Mouse (Mus musculus) left cerebral cortex, adult 18-20 months (tissue): ENCODE measurements around the gene Ppa2. TPM values are rescaled to one million over a fixed set of nuclear protein-coding genes. Genes with fewer than 3 reads are reported as not detected.

Experiments used
- DNase-seq, 2 experiments: peaks; one replicate each; pipeline ENCODE4 v3.0.0; 2021 to 2022; ENCODE audit warnings: low spot score in 2 of 2, mixed read lengths in 1 of 2
- total RNA-seq, 2 experiments: library from RNA; stranded (reverse); gene quantifications; 2 replicates each; pipeline ENCODE4 v1.2.3; 2021

Gene Ppa2
- total RNA-seq, 2 experiments from 2014 or later = 50.7 to 51.8 TPM

- no peak for DNase-seq
Observed at GRCm38 (mm10) chr3:133384164-133384708, 74.3 kb downstream of the Ppa2 start.

DNA sequence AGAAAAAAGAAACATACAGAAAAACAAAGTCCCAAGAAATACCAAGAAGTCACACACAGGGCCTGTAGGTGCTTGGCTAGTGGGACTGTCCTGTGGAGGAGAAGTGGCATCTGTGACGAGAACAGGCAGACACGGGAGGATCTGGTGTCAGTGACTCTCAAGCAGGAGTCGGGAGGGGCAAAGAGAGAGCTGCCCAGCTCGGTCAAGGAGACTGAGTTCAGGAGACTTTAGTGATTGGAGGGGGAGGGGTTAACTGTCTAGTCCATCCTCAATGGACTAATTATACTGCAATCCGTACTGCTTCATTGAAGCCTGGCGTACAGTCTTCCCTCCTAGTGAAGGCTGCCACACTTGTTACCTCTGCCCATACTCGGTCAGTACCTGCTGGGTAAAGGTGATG, 77.4 kb downstream of the Ppa2 start:
- DNase-seq = no peak

- no peak for DNase-seq
Observed at GRCm38 (mm10) chr3:133389803-133390387, 80.0 kb downstream of the Ppa2 start.

- no peak for DNase-seq
Observed at GRCm38 (mm10) chr3:133394531-133394930, 84.6 kb downstream of the Ppa2 start.

DNA sequence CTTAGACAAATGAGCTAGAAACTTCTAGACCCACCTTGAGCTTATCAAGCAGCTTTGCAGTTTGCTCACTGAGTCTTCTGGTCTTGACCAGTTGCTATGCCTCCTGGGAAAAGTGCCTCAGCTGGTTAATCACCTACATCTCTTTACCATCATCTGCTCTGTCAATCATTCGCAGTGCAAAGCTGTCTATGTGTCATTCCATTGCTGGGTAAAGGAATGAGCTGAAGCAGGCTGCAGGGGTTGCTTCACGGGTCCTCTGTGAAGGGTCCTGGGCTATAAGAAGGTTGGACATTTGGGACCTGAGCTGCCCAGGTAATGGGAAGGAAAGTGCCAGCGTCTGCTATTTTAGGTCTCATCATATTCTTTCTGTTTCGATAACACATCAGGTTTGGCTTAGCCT, 93.9 kb downstream of the Ppa2 start:
- no peak for DNase-seq

- no peak for DNase-seq
Observed at GRCm38 (mm10) chr3:133405636-133406035, 95.7 kb downstream of the Ppa2 start.

GRCm38 (mm10) chr3:133406248-133406647, 96.3 kb downstream of the Ppa2 start:
- DNase-seq = no peak

- DNase-seq = no peak
Observed at GRCm38 (mm10) chr3:133411123-133411675, 101.3 kb downstream of the Ppa2 start.

DNA sequence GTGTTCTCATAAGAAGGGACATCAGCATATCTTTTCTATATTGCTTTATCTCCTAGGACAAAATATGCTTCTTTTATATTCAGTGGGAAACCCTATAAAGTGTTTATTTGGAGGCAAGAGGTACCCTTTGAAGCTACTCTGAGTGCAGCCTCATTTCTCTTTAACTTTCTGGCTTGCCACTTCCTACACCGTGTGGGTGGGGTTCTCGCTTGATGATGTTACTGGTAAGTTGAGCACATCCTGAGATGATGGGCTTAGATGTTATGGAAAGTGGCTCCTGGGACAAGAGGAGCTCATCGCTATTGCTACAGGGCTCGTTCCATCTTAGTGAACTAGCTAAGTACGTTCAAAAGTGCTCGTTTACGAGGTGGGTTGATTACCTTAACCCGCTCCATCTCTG, 101.9 kb downstream of the Ppa2 start:
- no peak for DNase-seq

DNA sequence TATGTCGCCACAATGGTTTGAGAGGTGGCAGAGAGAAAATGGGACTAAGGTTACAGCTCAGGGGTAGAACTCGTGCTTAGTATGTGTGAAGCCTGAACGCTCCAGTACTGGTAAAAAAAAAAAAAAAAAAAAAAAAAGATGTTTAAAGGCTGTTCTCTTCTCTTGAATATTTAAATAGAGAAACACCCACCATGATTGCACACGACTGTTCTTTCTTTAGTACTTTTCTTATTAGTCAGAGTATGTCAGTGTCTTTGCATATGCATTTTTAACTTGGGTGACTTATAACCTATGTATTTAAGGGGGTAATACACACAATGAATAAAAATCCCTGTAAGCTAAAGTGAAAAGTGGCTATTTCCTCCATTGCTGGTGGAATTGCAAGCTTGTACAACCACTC, 104.8 kb downstream of the Ppa2 start:
- no peak for DNase-seq

- no peak for DNase-seq
Observed at GRCm38 (mm10) chr3:133423073-133423472, 113.2 kb downstream of the Ppa2 start.

Other genes starting within 250 kb of the Ppa2 start
- gene Ints12, start 218.3 kb upstream of the Ppa2 start, total RNA-seq = 10 to 100 TPM; 14.1 to 14.8 TPM
- 10 to 100 TPM in 1 of 2 experiments, 1 to 10 TPM in 1; 9.4 to 11.4 TPM for gene Gstcd, start 218.1 kb upstream of the Ppa2 start, total RNA-seq
- gene Arhgef38, start 75.2 kb upstream of the Ppa2 start, total RNA-seq = under 1 TPM in 1 of 2 experiments, not detected in 1; 0.30 TPM
- gene Tet2, start 235.0 kb downstream of the Ppa2 start, total RNA-seq = 10 to 100 TPM; 42.2 to 46.5 TPM